27 mouse cellular contexts compared by ENCODE assay signal in genomic region chr15:81470735-81471134, GRCm38 (mm10).
"Had no signal": no experiment of that assay in that cellular context is flagged by ENCODE, and none has a peak within 500 bp of the region (broad histone marks: within the 10 kb centered on the region; RNA-seq: fewer than 3 reads in every experiment).

No protein-coding gene starts in this region.

- H3K9me3 ChIP-seq: hindbrain, embryonic 10.5 days; hindbrain, embryonic 12.5 days; kidney, embryonic 15.5 days; limb, embryonic 12.5 days; liver, embryonic 13.5 days; liver, embryonic 15.5 days had no signal

- H3K27me3 ChIP-seq: hindbrain, embryonic 12.5 days; kidney, embryonic 15.5 days; limb, embryonic 12.5 days; liver, embryonic 13.5 days; liver, embryonic 15.5 days had no signal

- H3K27ac ChIP-seq: gastrocnemius, adult 2 months; heart, adult 2 months; hindbrain, embryonic 10.5 days; hindbrain, embryonic 12.5 days; hindbrain, embryonic 14.5 days; kidney, embryonic 15.5 days; kidney, postnatal 0 days; layer of hippocampus, adult 2 months; left cerebral cortex, adult 2 months; limb, embryonic 12.5 days; liver, embryonic 13.5 days; liver, embryonic 15.5 days had no signal

- ATAC-seq: hindbrain, embryonic 16.5 days; intestine, embryonic 16.5 days; liver, postnatal 0 days had no signal

- DNase-seq: gastrocnemius, adult 2 months; gastrocnemius, postnatal 10 days; gastrocnemius, postnatal 25 days; heart, adult 2 months; heart, postnatal 10 days; heart, postnatal 4 days; kidney, adult 11 months; kidney, adult 2 months; kidney, adult 9 months; kidney, postnatal 25 days; kidney, postnatal 4 days; liver; liver, embryonic 13.5 days; liver, postnatal 0 days had no signal

- H3K4me2 ChIP-seq: heart, embryonic 11.5 days; hindbrain, embryonic 12.5 days; hindbrain, embryonic 14.5 days; kidney, embryonic 15.5 days; limb, embryonic 12.5 days; liver, embryonic 11.5 days; liver, embryonic 13.5 days; liver, embryonic 15.5 days had no signal

- H3K4me3 ChIP-seq: gastrocnemius, adult 2 months; heart, adult 2 months; hindbrain, embryonic 10.5 days; hindbrain, embryonic 12.5 days; kidney, embryonic 15.5 days; layer of hippocampus, adult 2 months; left cerebral cortex, adult 2 months; limb, embryonic 12.5 days; liver, embryonic 13.5 days; liver, embryonic 15.5 days had no signal

- H3K9ac ChIP-seq: hindbrain, embryonic 12.5 days; hindbrain, embryonic 14.5 days; kidney, embryonic 15.5 days; limb, embryonic 12.5 days; liver, embryonic 13.5 days; liver, embryonic 15.5 days; liver, postnatal 0 days had no signal
